Mouse (Mus musculus): ENCODE results near the gene Gpkow. TPM values are rescaled to one million over a fixed set of nuclear protein-coding genes. Genes with fewer than 3 reads are reported as not detected.

The Gpkow gene
- total RNA-seq (2023), result 47.3 TPM

GRCm38 (mm10) chrX:7696954-7697381 is at the start of gene Gpkow:
Gpkow (plus strand) TSS chrX:7697131.

GRCm38 (mm10) chrX:7657221-7657639 is 39.7 kb upstream of the Gpkow start, which contains the start of gene Prickle3:
Prickle3 (plus strand) TSS chrX:7657260.

GRCm38 (mm10) chrX:7670921-7671623 is 25.9 kb upstream of the Gpkow start, which contains the start of gene Plp2:
Plp2 (minus strand) TSS chrX:7671390.

GRCm38 (mm10) chrX:7680864-7681263 is 16.1 kb upstream of the Gpkow start, which contains the start of gene Magix:
Magix (minus strand) TSS chrX:7681251.

GRCm38 (mm10) chrX:7714135-7714899 is 17.4 kb downstream of the Gpkow start, which contains the start of gene Wdr45:
Wdr45 (plus strand) TSS chrX:7714333.

DNA sequence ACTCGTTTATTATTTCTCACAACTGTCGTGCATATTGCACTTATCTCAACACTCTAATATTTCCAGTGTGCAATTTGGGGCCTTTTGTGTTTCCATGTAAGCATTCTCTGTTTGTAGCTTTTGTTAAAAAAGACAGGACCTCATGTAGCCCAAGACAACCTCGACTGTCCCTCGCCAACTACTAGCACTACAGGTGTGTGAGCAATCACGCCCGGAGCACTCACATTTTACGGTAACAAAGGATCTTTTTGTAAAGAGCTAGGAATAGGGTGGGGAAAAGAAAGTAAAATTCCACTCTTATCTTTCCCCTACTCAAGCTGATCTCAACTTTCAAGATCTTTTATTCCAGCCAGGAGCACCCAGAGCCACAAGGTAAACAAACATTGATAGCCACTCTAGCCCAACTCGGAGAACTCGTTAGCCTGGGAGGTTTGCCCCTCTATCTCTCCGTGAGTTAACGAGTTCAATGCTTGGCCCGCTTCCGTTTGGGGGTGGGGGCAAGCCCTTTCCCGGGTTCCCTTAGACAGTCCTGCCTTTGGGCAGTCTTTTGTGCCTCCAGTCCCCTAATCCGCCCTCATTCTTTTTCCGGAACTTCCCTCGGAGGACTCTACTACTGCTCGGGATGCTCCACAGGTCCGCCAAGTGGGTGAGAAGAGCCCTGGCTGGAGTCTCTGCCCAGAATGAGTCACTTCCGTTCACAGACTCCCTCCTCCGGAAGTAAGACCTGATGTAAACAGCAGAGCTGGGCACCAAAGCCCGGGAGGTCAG is 24.8 kb downstream of the Gpkow start, which contains the start of gene Gm45208:
Gm45208 (plus strand) TSS at position 732 of the 768 bp plus-strand sequence.

DNA sequence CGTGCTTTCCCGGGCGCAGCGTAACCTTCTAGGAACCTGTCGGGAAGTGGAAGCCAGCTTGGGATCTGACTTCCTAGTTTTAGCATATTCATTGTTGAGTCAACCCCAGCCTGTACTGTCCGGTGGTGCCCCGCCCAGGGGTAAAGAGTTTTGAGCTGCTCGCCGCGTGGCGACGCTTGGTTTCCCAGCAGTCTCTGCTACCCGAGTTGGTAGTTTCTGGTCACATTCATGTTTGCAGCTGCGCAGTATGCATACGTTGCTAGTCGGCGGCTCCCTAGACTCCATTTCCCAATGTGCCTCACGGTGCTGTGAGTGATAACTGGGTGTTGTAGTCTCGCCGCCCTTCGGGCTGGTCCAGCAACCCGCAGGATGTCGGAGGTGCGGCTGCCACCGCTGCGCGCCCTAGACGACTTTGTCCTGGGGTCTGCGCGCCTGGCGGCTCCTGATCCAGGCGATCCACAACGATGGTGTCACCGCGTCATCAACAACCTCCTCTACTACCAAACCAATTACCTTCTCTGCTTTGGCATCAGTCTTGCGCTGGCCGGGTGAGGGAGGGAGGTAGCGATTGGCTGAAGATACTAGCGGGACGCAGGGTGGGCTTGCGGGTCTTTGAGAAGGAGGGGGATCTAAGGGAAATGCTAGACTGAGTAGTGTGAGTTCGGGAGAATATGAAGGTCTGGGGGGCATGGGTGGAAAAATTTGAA is 31.4 kb downstream of the Gpkow start, which contains the start of gene Praf2:
Praf2 (plus strand) TSS at position 225 of the 707 bp plus-strand sequence.

GRCm38 (mm10) chrX:7750432-7751116 is 53.6 kb downstream of the Gpkow start, which contains the start of gene Ccdc120:
Ccdc120 (minus strand) TSS chrX:7750905.

Other genes starting within 250 kb of the Gpkow start
- 8.7 TPM for gene Foxp3, start 123.5 kb upstream of the Gpkow start, total RNA-seq (2023)
- 20.0 TPM for gene Ppp1r3f, start 122.8 kb upstream of the Gpkow start, total RNA-seq (2023)
- gene Ccdc22, start 91.6 kb upstream of the Gpkow start, total RNA-seq (2023), result 29.4 TPM
- gene Cacna1f, start 90.0 kb upstream of the Gpkow start, total RNA-seq (2023), result not detected
- gene Syp, start 58.7 kb upstream of the Gpkow start, total RNA-seq (2023), result 1.5 TPM
- 30.8 TPM for gene Prickle3, start 39.9 kb upstream of the Gpkow start, total RNA-seq (2023)
- 34.6 TPM for gene Plp2, start 25.7 kb upstream of the Gpkow start, total RNA-seq (2023)
- gene Magix, start 15.9 kb upstream of the Gpkow start, total RNA-seq (2023), result not detected
- gene Wdr45, start 17.2 kb downstream of the Gpkow start, total RNA-seq (2023), result 105 TPM
- gene Gm45208, start 25.1 kb downstream of the Gpkow start, total RNA-seq (2023), result not detected
- 16.9 TPM for gene Praf2, start 31.3 kb downstream of the Gpkow start, total RNA-seq (2023)
- gene Ccdc120, start 53.8 kb downstream of the Gpkow start, total RNA-seq (2023), result not detected
- gene Tfe3, start 65.4 kb downstream of the Gpkow start, total RNA-seq (2023), result 22.6 TPM
- gene Gripap1, start 92.6 kb downstream of the Gpkow start, total RNA-seq (2023), result 150 TPM
- 1.2 TPM for gene Kcnd1, start 125.2 kb downstream of the Gpkow start, total RNA-seq (2023)
- gene Otud5, start 144.2 kb downstream of the Gpkow start, total RNA-seq (2023), result 205 TPM
- 56.9 TPM for gene Pim2, start 181.1 kb downstream of the Gpkow start, total RNA-seq (2023)
- gene Slc35a2, start 186.9 kb downstream of the Gpkow start, total RNA-seq (2023), result 24.8 TPM
- 83.4 TPM for gene Pqbp1, start 202.1 kb downstream of the Gpkow start, total RNA-seq (2023)
- 37.8 TPM for gene Timm17b, start 202.2 kb downstream of the Gpkow start, total RNA-seq (2023)
- gene Gm10491, start 210.7 kb downstream of the Gpkow start, total RNA-seq (2023), result not detected
- not detected for gene Gm10490, start 212.4 kb downstream of the Gpkow start, total RNA-seq (2023)
- not detected for gene Pcsk1n, start 222.7 kb downstream of the Gpkow start, total RNA-seq (2023)
- gene Eras, start 231.5 kb downstream of the Gpkow start, total RNA-seq (2023), result not detected

All from CD4-positive naive resting alpha-beta T cell, adult 57 days (primary cell).